ENCODE assay signal across 8 mouse cellular contexts in genomic region chr11:31615107-31615811, GRCm38 (mm10). TPM values are rescaled to one million over a fixed set of nuclear protein-coding genes. Genes with fewer than 3 reads are reported as not detected.
DNase-seq lines count a peak whose midpoint lies in the region; ATAC-seq and TF ChIP-seq lines count a peak whose summit lies in the region.

No protein-coding gene starts in this region.

- H3K4me3 ChIP-seq in kidney, embryonic 16.5 days (ENCODE audit: low read length), result no peak overlapping the region
- no peak overlapping the region for H3K4me3 ChIP-seq in liver, adult 2 months (ENCODE audit: insufficient read depth, low read depth, low read length)
- H3K4me3 ChIP-seq in testis, adult 2 months (ENCODE audit: control insufficient read depth, low read depth, low read length), result peak overlapping the region; percentile 67

- H3K4me2 ChIP-seq in kidney, embryonic 16.5 days (replicated peaks; ENCODE audit: low read depth, low read length), result no peak overlapping the region

- no peak for TF ChIP-seq POLR2A in liver, adult 2 months (IDR thresholded peaks at IDR 0.05; ENCODE audit: extremely low read depth, insufficient read depth, low read length)
- no peak for TF ChIP-seq POLR2A in testis, adult 2 months (IDR thresholded peaks at IDR 0.05; ENCODE audit: control insufficient read depth, low read depth, low read length)

- H3K79me2 ChIP-seq in liver, adult 2 months (ENCODE audit: control insufficient read depth, insufficient read depth, low read length), result no peaks in the 10 kb centered on the region

- peak; percentile 54; the same call in 1 of the 2 replicates for ATAC-seq in kidney, embryonic 16.5 days (ENCODE audit: low FRiP score, low TSS enrichment)

- no peaks in the 10 kb centered on the region for H3K27me3 ChIP-seq in kidney, embryonic 16.5 days (ENCODE audit: insufficient read depth, low read length)
- H3K27me3 ChIP-seq in liver, adult 2 months (ENCODE audit: control insufficient read depth, insufficient read depth, low read length), result no peaks in the 10 kb centered on the region
- H3K27me3 ChIP-seq in testis, adult 2 months (ENCODE audit: control insufficient read depth, insufficient read depth, low read length), result no peaks in the 10 kb centered on the region

- 53% methylated on average over 10 of the region's 10 CpGs for WGBS in kidney, embryonic 16.5 days
- 60% methylated on average over 10 of the region's 10 CpGs for WGBS in liver, adult 2 months

- TF ChIP-seq CTCF in liver, adult 2 months (IDR thresholded peaks at IDR 0.05; ENCODE audit: low read depth, low read length), result peak; percentile 44
- peak; percentile 5; the same call in 1 of the 2 replicates for TF ChIP-seq CTCF in testis, adult 2 months (IDR thresholded peaks at IDR 0.05; ENCODE audit: control insufficient read depth, insufficient read depth, insufficient replicate concordance, low read depth, low read length)

- no peaks in the 10 kb centered on the region for H3K9me3 ChIP-seq in kidney, embryonic 16.5 days (ENCODE audit: low read length)

- no peak overlapping the region for H3K27ac ChIP-seq in kidney, embryonic 16.5 days (ENCODE audit: low read length)
- H3K27ac ChIP-seq in liver, adult 2 months (replicated peaks; ENCODE audit: insufficient read depth, low read depth, low read length), result no peak overlapping the region
- no peak overlapping the region for H3K27ac ChIP-seq in testis, adult 2 months (ENCODE audit: control insufficient read depth, insufficient read depth, low read depth, low read length)

- no peaks in the 10 kb centered on the region for H3K4me1 ChIP-seq in kidney, embryonic 16.5 days (ENCODE audit: insufficient read depth, low read length)
- no peaks in the 10 kb centered on the region for H3K4me1 ChIP-seq in liver, adult 2 months (ENCODE audit: control insufficient read depth, insufficient read depth, low read length)
- H3K4me1 ChIP-seq in testis, adult 2 months (ENCODE audit: control insufficient read depth, insufficient read depth, low read length), result peaks cover 4% of the 10 kb centered on the region

- H3K9ac ChIP-seq in kidney, embryonic 16.5 days (replicated peaks; ENCODE audit: low read length), result no peak overlapping the region
- H3K9ac ChIP-seq in liver, adult 2 months (ENCODE audit: low read depth, low read length), result no peak overlapping the region

- H3K36me3 ChIP-seq in kidney, embryonic 16.5 days (ENCODE audit: insufficient read depth, low read length), result no peaks in the 10 kb centered on the region
- no peaks in the 10 kb centered on the region for H3K36me3 ChIP-seq in liver, adult 2 months (ENCODE audit: control insufficient read depth, insufficient read depth, low read length)
- no peaks in the 10 kb centered on the region for H3K36me3 ChIP-seq in testis, adult 2 months (ENCODE audit: control insufficient read depth, insufficient read depth, low read length)

- peak; percentile 73 for DNase-seq in 416B (ENCODE audit: low read depth)
- peak; percentile 76 for DNase-seq in R1 (ENCODE audit: low read depth, low spot score)
- peak; percentile 63 to 77 for DNase-seq in cerebellum, postnatal 36 days
- peak; percentile 72 to 79 for DNase-seq in frontal cortex, postnatal 36 days (ENCODE audit: low spot score in 2 of 2)
- peak; percentile 27 for DNase-seq in liver, adult 2 months (ENCODE audit: extremely low read depth, low read depth, low spot score)
- peak; percentile 6 to 7 for DNase-seq in natural killer cell, adult 2 months (ENCODE audit: low spot score in 2 of 2)

RNA-seq across cellular contexts. Expression of gene Bod1, which starts 56.4 kb away (rescaled TPM):
- 81.8 and 88.4 TPM in 2 replicates for polyA plus RNA-seq in kidney, embryonic 16.5 days (2015; fragmentation: Nextera tagmentation; extraction: Ambion mirVana)
- 33.4 and 36.8 TPM in 2 replicates for total RNA-seq in liver, adult 2 months (2014; rRNA removed)
- polyA plus RNA-seq in liver, adult 2 months (2012; rRNA removed), result 27.8 and 34.4 TPM in 2 replicates
- polyA plus RNA-seq in testis, adult 2 months (2012; rRNA removed), result 81.8 and 89.7 TPM in 2 replicates

Comparison
In these comparisons a context has a peak if more than half of its experiments do, and no peak if none do; other contexts are left out.
1. DNase-seq: peak in every context shown above with its lines; median percentile 76 in R1; 76 in frontal cortex, postnatal 36 days; 73 in 416B; 70 in cerebellum, postnatal 36 days; 27 in liver, adult 2 months; 6 in natural killer cell, adult 2 months.